Mouse (Mus musculus) retina, embryonic 14.5 days (tissue): ENCODE data around the gene Zfp638.
A peak's percentile ranks its signal among the peaks of the same experiment; 100 is the strongest.
"Not testable (repeated sequence)": the region's sequence is repeated elsewhere in the genome, so short reads cannot be mapped to it uniquely, and the experiment has no call there.

Experiments used
- DNase-seq: peaks from one replicate; pipeline ENCODE4 v3.0.0-alpha.2; 2015; ENCODE audit warnings: low spot score

Zfp638 gene

DNA sequence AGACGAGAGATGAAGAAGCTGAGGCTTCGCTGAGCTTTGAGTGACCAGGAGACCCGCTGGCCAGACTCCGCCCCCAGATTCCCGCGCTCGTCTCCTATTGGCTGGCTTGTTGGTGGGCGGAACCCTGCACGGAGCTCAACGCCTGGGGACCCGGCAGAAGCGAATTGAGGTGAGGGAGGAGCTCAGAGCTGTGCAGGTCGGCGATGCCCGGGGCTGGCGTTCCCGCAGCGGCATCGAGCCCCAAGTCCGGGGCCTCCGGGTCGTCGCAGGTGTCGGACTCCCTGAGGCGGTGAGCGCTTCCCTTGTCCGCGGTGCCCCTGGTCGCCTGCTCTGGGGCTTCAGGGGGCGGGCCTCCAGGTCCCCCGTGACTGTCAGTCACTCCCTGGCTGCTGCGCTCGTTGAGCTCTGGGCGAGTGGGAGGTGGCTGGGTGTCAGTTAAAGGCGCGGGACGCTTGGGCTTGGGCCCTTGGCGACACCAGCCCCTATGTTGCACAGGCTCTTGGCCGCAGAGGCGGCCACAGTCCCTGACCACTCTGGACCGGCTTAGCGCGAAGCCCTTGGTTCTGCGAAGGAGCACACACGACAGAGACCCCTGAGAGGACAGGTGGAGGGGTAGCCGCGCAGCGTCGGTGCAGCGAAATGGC, at the start of gene Zfp638:
Gene Zfp638, plus strand, starts transcription at position 156 of the 644 bp plus-strand sequence.
- DNase-seq = peak; percentile 95

DNA sequence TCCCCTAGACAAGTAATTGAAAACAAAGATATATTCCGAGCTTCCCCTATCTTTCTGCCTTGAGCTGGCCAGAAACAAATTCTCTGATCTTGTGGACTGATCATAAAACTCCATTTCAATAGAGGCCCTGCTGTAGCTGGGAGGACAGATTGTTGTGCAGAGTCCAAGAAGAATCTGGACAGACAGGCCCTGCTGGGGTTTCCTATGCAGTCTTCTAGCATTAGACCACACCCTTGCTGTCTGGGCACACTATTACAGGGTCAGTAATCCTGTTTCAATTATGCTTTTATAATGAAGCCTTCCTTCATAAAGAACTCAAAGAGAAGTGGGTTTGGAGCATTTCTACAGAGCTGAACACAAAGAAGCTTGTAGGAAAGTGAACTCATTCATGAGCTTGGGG, 47.9 kb upstream of the Zfp638 start:
- DNase-seq = no peak

DNA sequence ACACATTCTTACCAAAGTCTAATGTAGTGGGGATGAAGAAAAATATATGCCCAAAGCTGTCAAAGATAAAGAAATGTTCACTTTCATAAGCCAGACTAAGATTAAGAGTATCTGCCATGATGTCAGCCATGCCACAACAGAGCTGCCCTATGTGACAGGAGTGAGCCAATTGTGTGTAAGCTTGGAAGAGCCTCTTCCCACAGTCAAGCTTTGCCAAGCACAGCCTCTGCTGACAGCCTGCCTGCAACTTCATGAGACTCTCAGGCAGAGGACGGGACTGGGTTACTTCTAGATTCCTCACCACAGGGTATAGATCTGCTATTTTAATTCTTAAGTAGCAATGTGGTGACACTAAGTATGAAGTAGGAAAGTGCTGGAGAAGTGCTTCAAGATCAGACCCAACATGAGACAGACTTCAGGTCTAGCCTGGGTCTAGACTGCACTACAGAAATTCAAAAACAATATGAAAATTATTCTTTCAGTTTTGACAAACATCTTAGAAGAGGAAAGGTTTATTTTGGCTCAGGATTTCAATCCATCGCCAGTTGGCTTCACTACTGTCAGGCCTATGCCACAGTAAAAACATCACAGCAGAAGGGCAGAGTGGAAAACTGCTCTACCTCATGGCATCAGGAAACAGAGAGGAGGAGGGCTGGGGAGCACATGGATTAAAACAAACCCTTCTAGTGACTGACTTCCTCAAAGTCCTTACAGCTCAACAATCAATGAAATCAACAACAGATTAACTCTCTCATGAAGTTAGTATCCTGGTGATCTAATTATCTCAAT, 46.0 kb upstream of the Zfp638 start:
- DNase-seq = no peak

DNA sequence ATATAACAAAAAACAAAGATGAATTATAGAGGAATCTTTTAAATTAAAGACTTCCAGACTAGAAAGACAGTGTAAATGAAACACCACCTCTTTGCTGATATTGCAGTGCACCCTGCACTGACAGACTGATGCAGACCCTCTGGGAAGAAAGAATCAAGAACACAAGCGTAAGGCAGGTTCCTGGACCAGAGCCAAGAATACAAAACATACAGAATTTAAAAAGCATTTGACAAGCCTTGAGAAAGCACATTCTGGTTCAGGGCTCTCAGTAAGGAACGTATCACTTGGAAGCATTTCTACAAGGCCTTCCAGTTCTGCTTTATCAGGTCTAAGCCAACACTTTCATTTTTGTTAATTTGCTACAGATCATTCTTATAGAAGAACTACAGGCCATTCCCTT, 45.1 kb upstream of the Zfp638 start:
- DNase-seq = no peak

DNA sequence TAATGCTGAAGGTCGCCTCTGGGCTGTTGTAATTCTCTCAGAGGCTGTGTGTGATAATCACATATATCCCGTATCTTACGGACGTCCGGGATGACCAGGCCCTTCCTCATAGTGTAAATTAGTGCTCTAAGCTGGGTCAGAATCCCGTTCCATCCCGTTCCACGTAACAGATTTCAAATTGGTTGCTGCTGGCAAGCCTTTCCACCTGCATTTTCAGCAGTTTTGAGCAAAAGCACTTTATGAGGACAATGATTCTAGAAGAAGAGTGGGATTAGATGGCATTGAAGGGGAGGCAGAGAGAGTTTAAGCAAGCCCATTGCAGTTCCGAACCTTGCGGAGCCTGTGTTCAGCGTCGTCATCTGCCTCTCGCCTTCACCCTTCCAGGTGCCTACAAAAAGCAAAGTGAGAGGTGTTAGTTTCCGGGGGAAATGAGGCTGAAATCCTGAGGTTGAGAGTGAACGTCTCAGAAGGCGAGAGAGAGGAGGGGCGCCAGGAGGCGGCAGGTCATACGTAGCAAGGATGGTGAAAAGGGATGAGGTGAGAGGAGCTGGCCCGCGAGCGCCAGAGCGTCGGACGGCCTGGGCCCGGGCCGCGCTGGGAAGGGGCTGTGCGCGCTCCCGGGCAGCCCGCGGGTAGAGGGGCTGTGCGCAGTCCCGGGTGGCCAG, 35.8 kb upstream of the Zfp638 start:
- DNase-seq = peak; percentile 29

DNA sequence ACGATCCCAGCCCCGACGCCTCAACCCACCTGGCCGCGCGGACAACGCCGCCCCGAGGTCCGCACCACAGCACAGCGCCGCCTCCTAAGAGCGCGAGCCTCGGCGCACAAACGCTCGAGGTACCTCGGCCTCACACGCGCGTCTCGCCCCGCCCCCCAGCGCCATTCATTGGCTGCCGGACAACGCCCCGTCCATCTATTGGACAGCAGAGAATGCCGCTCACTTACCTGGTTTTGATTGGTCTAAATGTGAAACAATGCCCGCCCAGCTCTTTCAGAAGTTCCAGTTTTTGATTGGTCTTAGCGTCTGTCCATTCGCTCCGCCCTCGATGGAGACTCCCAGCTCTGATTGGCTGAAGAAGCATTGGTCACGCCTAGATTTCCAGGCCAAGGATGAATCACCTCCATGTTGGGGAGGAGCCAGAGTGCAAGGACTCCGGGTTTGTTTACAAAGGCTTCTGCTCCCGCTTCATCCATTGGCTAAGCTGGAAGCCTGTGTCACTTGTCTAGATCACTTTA, 35.2 kb upstream of the Zfp638 start, which contains the start of gene Paip2b:
Gene Paip2b, minus strand, starts transcription at position 136 of the 518 bp plus-strand sequence.
- DNase-seq = peak; percentile 100

DNA sequence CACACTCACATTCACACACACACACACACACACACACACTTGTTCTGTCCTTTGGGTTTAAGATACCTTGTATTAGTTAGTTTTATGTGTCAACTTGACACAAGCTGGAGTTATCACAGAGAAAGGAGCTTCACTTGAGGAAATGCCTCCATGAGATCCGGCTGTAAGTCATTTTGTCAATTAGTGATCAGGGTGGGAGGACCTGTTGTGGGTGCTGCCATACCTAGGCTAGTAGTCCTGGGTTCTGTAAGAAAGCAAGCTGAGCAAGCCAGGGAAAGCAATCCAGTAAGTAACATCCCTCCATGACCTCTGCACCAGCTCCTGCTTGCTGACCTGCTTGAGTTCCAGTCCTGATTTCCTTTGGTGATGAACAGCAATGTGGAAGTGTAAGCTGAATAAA, 34.5 kb upstream of the Zfp638 start:
- not testable (repeated sequence) for DNase-seq

DNA sequence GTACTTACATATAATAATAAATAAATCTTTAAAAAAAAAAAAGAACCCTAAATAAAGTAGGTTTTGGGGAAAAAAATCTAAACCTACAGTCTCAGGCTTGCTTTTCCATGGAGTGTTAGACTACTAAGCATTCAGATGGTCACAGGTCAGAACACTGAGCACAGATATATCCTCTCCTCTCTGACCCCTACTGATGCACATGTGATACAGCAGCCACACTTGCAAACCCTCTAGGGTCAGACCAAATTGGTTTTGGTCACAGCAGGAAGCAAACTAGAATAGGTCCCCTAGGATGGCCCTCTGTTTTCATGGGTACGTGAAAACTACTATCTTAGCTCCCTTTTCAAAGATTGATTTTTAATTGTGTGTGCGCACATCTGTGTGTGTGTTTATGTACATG, 30.1 kb upstream of the Zfp638 start:
- no peak for DNase-seq

DNA sequence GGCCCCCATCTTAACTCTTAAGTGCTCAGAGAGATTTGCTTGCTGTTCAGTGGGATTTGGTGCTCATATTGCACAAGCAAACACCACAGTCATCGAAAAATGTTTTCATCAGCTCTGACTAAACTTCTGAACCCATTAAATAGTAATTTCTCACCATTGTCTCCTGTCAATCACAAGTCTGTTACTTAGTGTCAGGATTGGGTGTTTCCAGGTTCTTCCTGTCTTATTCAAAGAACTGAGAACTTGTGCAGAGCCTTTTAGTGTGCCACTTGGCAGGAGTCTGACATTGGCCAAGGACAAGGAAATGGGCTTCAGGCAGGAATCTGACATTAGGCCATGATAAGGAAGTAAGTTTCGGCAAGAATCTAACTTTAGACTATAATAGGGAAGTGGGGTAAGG, 28.9 kb upstream of the Zfp638 start:
- no peak for DNase-seq

DNA sequence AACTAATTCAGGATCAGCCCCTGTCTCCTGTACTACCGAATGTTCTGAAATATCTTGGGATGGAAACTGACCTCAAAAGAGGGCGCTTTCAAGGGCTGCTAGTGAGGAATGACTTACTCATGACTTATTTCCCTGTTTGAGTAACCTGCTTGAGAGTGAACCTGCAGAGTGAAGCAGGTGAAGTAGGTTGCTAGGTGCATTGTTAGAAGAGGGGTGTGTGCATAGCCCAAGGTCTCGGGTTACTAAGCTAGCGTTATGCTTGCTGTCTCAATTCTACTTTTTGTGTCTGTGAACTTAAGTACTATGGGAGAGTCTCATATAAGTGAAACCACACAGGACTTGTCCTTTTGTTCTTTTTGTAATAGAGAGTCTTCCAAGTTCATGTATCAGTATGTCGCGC, 26.8 kb upstream of the Zfp638 start:
- DNase-seq = no peak

DNA sequence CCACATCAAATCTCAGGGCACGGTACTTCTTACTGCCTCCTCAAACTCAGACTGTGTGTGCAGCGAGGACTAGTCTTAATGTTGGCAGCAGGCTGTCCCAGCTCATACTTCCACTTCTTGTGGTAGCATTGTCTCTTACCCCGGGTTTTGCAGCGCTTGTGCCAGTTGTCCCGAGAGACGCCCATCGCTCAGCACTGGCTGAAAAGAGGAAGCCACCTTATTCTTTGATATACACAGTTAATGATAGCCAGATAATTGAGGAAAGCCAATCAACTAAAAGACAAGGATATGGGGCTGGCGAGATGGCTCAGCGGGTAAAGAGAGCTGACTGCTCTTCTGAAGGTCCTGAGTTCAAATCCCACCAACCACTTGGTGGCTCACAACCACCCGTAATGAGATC, 22.0 kb upstream of the Zfp638 start:
- DNase-seq = no peak

DNA sequence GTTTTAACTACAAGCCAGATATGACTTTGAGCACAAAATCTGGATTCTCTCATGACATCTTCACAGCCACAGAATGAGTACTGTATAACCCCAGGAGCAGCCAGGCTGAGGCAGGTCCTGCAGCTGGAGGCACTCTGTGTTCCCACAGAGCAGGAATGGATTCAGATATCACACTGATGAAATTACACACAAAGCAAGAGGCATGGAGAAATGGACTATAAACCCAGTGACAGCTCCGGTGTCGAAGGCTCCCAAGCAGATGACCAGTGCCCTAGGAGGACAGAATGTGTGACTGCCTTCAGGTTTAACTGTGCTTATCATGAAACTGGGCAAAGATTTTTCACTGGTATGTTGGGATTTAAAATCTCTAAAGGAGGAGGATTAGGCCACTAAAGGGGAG, 20.8 kb upstream of the Zfp638 start:
- no peak for DNase-seq

DNA sequence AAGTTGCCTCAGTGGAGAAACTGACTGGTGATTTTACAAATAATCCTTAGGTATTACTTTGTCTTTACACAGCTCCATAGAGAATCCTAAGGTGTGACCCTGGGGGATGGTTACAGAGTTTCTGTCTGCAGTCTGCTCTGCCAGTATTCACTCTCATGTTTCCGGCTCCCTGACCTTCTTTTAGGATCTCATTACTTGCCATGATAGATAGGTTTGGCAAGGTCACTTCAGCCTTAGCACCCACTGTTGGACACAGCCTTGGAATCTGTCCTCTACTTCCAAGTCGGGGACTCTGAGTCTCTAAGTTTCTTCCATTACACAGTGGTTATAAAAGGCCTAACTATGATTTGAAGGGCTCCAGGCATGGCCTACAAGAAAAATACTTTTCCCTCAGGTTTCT, 17.5 kb upstream of the Zfp638 start:
- no peak for DNase-seq

DNA sequence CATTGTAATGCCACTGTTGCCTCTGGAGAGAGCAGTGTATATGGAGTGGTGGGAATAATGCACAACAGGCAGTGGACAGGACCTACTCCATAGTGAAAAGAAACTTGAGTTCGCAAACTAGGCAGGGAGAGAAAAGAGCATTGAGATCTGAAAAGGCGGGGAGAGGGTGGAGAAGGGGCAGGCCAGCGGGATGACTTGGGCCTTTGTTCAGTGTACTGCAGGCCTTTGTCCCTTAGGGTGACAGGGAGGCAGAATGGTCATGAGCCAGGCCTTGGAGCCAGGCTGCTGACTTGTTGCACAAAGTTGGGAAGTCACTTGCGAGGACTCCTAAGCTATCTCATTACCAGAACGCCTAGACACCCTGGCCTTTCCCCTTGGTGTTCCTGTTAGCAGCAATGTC, 9.4 kb upstream of the Zfp638 start:
- DNase-seq = no peak

DNA sequence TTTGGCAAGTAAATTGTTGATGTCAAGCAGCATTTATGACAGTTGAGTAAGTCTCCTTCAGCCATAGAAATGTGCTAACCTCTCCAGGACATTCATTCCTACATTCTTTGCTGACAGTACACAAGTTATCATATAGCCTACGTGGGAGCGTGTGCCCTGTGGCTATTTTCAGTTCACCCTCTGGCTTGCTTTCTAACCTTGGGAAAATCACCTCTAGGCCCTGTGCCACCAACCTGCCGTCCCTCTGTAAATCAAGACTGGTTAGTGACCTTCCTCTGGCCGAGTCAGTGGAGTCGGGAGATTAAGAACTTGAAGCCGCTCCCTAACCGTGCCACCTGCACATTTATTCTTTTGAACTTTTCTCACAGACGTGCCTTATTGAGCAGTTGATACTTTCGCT, 6.9 kb upstream of the Zfp638 start:
- no peak for DNase-seq

DNA sequence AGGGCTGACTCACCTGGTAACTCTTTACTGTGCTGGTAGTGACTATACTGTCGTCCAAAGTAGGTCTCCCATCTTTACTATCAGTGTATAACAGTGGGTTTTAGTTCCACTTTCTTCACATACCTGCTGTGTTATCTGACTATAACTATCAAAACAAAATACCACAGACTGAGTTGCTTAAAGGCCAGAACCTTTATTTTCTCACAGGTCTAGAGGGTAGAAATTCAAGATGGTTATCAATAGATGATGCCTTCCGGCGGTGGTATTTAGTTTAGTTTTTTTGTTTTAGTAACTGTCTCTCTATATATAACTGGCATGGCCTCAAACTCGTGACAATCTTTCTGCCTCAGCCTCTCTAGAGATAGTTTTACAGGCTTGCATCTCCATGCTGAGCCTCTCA, 3.4 kb upstream of the Zfp638 start:
- DNase-seq = no peak

DNA sequence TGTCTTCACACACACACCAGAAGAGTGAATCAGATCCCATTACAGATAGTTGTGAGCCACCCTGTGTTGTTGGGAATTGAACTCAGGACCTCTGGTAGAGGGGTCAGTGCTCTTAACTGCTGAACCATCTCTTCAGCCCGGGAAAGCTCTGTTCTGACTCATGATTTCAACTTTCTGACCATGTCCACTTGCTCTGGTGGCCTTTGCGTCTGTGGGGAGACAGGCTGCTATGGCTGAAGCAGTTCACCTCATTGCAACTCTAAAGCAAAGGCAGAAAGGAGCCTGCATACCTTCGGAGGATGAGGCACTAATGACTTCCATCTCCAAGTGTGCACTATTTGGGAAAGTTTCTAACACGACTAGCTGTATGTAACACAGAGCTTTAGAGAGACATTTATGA, 486 bp upstream of the Zfp638 start:
- no peak for DNase-seq

DNA sequence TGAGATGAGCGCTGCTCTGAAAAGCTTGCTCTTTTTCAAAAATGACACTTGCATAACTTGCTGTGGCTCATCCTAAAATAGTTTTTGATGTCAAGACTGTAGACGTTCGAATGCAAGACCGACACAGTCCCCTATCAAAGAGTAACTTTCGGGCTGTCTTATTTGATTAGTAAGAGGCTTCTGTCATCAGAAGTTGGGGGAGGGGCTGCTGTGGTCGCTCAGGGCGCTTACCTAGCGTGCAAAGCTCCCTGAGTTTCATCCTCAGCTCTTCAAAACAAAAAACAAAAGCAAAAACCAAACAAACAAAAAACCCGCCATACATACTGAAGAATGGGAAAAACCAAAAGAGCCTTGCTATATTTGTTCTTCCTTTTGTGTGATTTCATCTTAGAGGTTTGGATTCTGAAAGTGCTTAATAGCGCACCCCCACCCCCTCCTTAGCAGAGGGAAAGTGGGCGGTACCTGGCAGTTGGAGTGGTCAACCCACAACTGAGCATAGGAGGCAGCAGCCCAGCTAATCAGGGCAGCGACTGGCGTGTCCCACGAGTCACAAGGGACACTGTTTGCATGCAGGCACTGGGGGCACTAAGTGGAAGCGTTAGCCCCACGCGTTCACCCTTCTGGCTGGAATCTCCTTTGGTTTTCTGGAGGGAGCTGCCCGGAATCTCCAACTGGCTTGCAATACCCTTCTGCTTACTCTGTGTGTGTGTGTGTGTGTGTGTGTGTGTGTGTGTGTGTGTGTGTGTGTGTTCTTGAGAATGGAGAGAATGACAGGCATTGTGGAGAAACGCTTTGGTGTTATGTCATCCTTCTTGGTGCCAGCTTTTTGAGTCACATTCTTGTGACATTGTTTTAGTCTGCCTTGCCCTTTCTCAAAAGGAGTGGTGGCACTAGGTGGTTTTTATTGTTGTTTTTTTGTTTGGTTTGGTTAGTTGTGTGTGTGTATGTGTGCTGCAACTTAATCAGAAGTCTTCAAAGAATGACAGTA, 983 bp downstream of the Zfp638 start:
- DNase-seq = peak; percentile 71

DNA sequence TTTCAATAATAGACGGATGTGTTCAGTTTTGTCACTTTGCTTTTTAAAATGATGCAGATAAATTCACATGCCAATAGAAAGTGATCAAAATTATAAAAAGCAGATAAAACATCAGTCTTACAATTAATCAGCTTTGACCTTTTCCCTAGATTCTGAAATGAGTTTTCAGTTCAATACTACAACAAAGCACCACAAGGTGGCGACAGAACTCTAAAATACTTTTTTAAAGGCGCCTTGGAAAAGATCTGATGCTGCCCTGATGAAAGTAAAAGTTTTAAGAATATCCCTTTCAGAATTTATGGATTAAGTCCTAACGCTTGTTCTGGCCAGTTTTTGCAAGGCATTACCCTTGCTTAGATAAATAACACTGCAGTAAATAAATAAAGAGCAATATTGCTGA, 12.9 kb downstream of the Zfp638 start:
- peak; percentile 86 for DNase-seq

DNA sequence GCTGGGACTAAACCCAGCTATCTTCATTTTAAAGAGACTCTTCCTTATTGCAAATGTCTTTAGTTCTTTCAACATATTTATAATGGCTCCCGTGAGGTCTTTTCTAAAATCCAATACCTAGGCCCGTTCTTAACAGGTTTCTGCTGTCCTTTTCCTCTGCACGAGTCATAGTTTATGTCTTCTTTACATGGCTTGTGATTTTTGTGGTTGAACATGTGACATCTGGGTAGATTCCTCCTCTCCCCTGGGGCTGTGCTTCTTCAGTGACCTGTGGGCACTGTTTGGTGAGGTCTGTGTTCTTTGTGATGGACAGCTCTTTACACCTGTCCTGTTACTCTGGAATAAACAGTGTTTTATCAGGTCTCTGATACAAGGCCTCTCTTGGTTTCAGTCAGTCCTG, 19.9 kb downstream of the Zfp638 start:
- DNase-seq = no peak

DNA sequence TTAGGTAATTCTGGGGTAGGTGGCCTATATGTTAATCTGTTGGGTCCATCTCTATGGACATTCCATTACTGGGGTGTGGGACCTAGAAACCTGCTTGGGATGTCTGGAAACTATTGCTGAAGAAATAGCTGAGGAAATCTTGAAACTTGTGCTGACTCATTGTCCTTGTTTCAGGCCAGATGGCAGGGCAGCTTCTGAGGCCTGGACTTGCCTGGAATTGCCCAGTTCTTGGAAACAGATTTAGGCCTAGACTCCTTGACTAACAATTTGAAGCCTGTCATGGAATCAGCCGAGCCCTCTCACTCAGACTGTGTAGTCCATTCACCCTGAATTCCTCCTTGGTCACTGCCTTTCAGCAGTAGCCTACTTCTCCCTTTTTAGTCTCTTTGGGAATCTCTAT, 21.9 kb downstream of the Zfp638 start:
- no peak for DNase-seq
